Mouse (Mus musculus) G1E (cell line): Measurements from ENCODE around the gene Sdc1.

Experiments
- CTCF ChIP-seq: IDR thresholded peaks from 2 replicates; pipeline ENCODE4 v1.5.1; 2012; ENCODE audit warnings: low read depth, low read length, inconsistent platforms, mixed read lengths
- GATA2 ChIP-seq: IDR thresholded peaks from 2 replicates; pipeline ENCODE4 v1.6.1; 2012; ENCODE audit warnings: low read depth, low read length, inconsistent platforms, borderline replicate concordance
- POLR2AphosphoS5 ChIP-seq: IDR thresholded peaks from 2 replicates; pipeline ENCODE4 v1.6.1; 2012; ENCODE audit warnings: low read depth, low read length, inconsistent platforms; ENCODE audit not compliant: insufficient replicate concordance

GRCm38 (mm10) chr12:8726890-8727289 lies 44.2 kb upstream of the Sdc1 start:
- TF ChIP-seq CTCF = no peak
- TF ChIP-seq GATA2 = no peak
- TF ChIP-seq POLR2AphosphoS5 = no peak
